In the genomic region with DNA sequence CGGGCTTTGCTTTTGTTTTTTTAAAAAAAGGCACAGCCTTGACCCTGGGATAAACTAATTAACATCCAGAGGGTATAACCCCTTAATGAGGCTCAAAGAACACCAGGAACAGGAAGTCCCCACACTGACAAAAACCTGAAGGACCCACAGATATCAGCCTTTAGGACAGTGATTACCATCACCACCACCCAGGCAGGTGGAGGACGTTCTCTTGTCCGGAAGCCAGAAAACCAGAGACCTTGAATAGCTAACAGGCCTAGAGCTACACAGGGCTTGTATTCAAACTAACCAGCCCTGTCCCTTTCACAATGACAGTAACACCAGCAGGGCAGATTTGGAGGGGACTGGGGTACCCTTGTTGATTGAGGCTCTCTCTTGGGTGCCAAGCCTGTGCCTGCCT, we compare ENCODE assay signal across 16 mouse cellular contexts.
"Had no signal": no experiment of that assay in that cellular context is flagged by ENCODE, and none has a peak within 500 bp of the region (broad histone marks: within the 10 kb centered on the region; RNA-seq: fewer than 3 reads in every experiment).

No protein-coding gene starts in this region.

- H3K4me3 ChIP-seq: left cerebral cortex, adult 2 months; midbrain, embryonic 12.5 days; midbrain, embryonic 15.5 days; neural tube, embryonic 13.5 days; stomach, embryonic 15.5 days had no signal

- ATAC-seq: lung, postnatal 0 days; midbrain, embryonic 15.5 days had no signal

- H3K27me3 ChIP-seq: stomach, embryonic 15.5 days had no signal

- H3K9ac ChIP-seq: lung, embryonic 14.5 days; midbrain, embryonic 12.5 days; midbrain, embryonic 15.5 days; stomach, embryonic 15.5 days had no signal

- H3K9me3 ChIP-seq: midbrain, embryonic 12.5 days; midbrain, embryonic 15.5 days; neural tube, embryonic 13.5 days; stomach, embryonic 15.5 days had no signal

- H3K27ac ChIP-seq: left cerebral cortex, adult 2 months; macrophage; midbrain, embryonic 12.5 days; midbrain, embryonic 15.5 days; neural tube, embryonic 13.5 days; stomach, embryonic 15.5 days had no signal

- DNase-seq: kidney, adult 18-20 months; kidney, postnatal 10 days; kidney, postnatal 36 days; layer of hippocampus, postnatal 36 days; lung, embryonic 14.5 days; retina, postnatal 1 day; right cerebral cortex, postnatal 25 days; spleen, adult 18-20 months; thymus, postnatal 25 days had no signal

- H3K36me3 ChIP-seq: midbrain, embryonic 12.5 days; midbrain, embryonic 15.5 days; stomach, embryonic 15.5 days had no signal

- H3K4me2 ChIP-seq: lung, embryonic 14.5 days; midbrain, embryonic 12.5 days; midbrain, embryonic 15.5 days; neural tube, embryonic 13.5 days; stomach, embryonic 15.5 days had no signal
